Mouse (Mus musculus): ENCODE measurements around the gene Tesk2. TPM values are rescaled to one million over a fixed set of nuclear protein-coding genes. Genes with fewer than 3 reads are reported as not detected.
A peak's percentile ranks its signal among the peaks of the same experiment; 100 is the strongest.

Gene Tesk2
- total RNA-seq, 1 experiment: 15.3 TPM

- peaks cover 37% of the 10 kb centered on the region for H3K36me3 ChIP-seq (ENCODE audit: control insufficient read depth, insufficient read depth, low read length, poor library complexity, severe bottlenecking)
- TF ChIP-seq MAFK (IDR thresholded peaks at IDR 0.05; ENCODE audit: insufficient read depth, low read depth, low read length): no peak
- no peak for TF ChIP-seq CHD2 (IDR thresholded peaks at IDR 0.05; ENCODE audit: low read depth, low read length)
- no peak for TF ChIP-seq ZC3H11A (IDR thresholded peaks at IDR 0.05; ENCODE audit: borderline replicate concordance, low read depth, low read length)
- TF ChIP-seq HCFC1 (IDR thresholded peaks at IDR 0.05; ENCODE audit: borderline replicate concordance, insufficient read depth, low read length): no peak
- no peak for TF ChIP-seq ZNF384 (IDR thresholded peaks at IDR 0.05; ENCODE audit: low read depth, low read length)
- no peaks in the 10 kb centered on the region for H3K9me3 ChIP-seq (ENCODE audit: control insufficient read depth, insufficient read depth, low read depth, low read length)
- H3K27ac ChIP-seq (ENCODE audit: insufficient read depth, low read depth, low read length, poor library complexity, severe bottlenecking): no peak overlapping the region
- no peaks in the 10 kb centered on the region for H3K4me1 ChIP-seq (ENCODE audit: control insufficient read depth in 2 of 2, insufficient read depth in 2 of 2, low read length in 2 of 2, poor library complexity in 1 of 2)
- H3K4me3 ChIP-seq (ENCODE audit: insufficient read depth in 1 of 2, low read depth in 1 of 2, low read length in 2 of 2, poor library complexity in 1 of 2, severe bottlenecking in 1 of 2): no peak overlapping the region
- DNase-seq (ENCODE audit: low read depth, low spot score): no peak
- in situ Hi-C loops (cut with MboI; ENCODE audit: low sequenced_read_pairs in 2 of 2, unreplicated experiment in 2 of 2): no loop called here
- H3K9ac ChIP-seq (ENCODE audit: insufficient read depth, low read depth, low read length, poor library complexity, severe bottlenecking): no peak overlapping the region
These were observed 21.9 kb upstream of the Tesk2 start for GRCm38 (mm10) chr4:116698693-116699342.

- H3K36me3 ChIP-seq (ENCODE audit: control insufficient read depth, insufficient read depth, low read length, poor library complexity, severe bottlenecking): peaks cover 27% of the 10 kb centered on the region
- H3K9me3 ChIP-seq (ENCODE audit: control insufficient read depth, insufficient read depth, low read depth, low read length): no peaks in the 10 kb centered on the region
- H3K4me3 ChIP-seq (ENCODE audit: insufficient read depth in 1 of 2, low read depth in 1 of 2, low read length in 2 of 2, poor library complexity in 1 of 2, severe bottlenecking in 1 of 2): no peak overlapping the region
- DNase-seq (ENCODE audit: low read depth, low spot score): no peak
- in situ Hi-C loops (cut with MboI; ENCODE audit: low sequenced_read_pairs in 2 of 2, unreplicated experiment in 2 of 2): no loop called here
- H3K9ac ChIP-seq (ENCODE audit: insufficient read depth, low read depth, low read length, poor library complexity, severe bottlenecking): no peak overlapping the region
- TF ChIP-seq ZC3H11A (IDR thresholded peaks at IDR 0.05; ENCODE audit: borderline replicate concordance, low read depth, low read length): no peak
- TF ChIP-seq MAFK (IDR thresholded peaks at IDR 0.05; ENCODE audit: insufficient read depth, low read depth, low read length): no peak
- TF ChIP-seq HCFC1 (IDR thresholded peaks at IDR 0.05; ENCODE audit: borderline replicate concordance, insufficient read depth, low read length): no peak
- TF ChIP-seq CHD2 (IDR thresholded peaks at IDR 0.05; ENCODE audit: low read depth, low read length): no peak
- no peak for TF ChIP-seq ZNF384 (IDR thresholded peaks at IDR 0.05; ENCODE audit: low read depth, low read length)
- H3K4me1 ChIP-seq (ENCODE audit: control insufficient read depth in 2 of 2, insufficient read depth in 2 of 2, low read length in 2 of 2, poor library complexity in 1 of 2): no peaks in the 10 kb centered on the region
- no peak overlapping the region for H3K27ac ChIP-seq (ENCODE audit: insufficient read depth, low read depth, low read length, poor library complexity, severe bottlenecking)
These were observed 19.8 kb upstream of the Tesk2 start for GRCm38 (mm10) chr4:116700964-116701363.

GRCm38 (mm10) chr4:116703804-116704203 is 16.9 kb upstream of the Tesk2 start:
- Histone ChIP-seq H3K4me1 (ENCODE audit: control insufficient read depth in 2 of 2, insufficient read depth in 2 of 2, low read length in 2 of 2, poor library complexity in 1 of 2) (no peaks in the 10 kb centered on the region), H3K36me3 (ENCODE audit: control insufficient read depth, insufficient read depth, low read length, poor library complexity, severe bottlenecking) (peaks cover 10% of the 10 kb centered on the region), H3K27ac (ENCODE audit: insufficient read depth, low read depth, low read length, poor library complexity, severe bottlenecking) (no peak overlapping the region), H3K9ac (ENCODE audit: insufficient read depth, low read depth, low read length, poor library complexity, severe bottlenecking) (no peak overlapping the region), H3K9me3 (ENCODE audit: control insufficient read depth, insufficient read depth, low read depth, low read length) (no peaks in the 10 kb centered on the region), H3K4me3 (ENCODE audit: insufficient read depth in 1 of 2, low read depth in 1 of 2, low read length in 2 of 2, poor library complexity in 1 of 2, severe bottlenecking in 1 of 2) (no peak overlapping the region)
- TF ChIP-seq ZNF384 (IDR thresholded peaks at IDR 0.05; ENCODE audit: low read depth, low read length): no peak
- TF ChIP-seq MAFK (IDR thresholded peaks at IDR 0.05; ENCODE audit: insufficient read depth, low read depth, low read length): no peak
- TF ChIP-seq ZC3H11A (IDR thresholded peaks at IDR 0.05; ENCODE audit: borderline replicate concordance, low read depth, low read length): no peak
- TF ChIP-seq CHD2 (IDR thresholded peaks at IDR 0.05; ENCODE audit: low read depth, low read length): no peak
- no peak for TF ChIP-seq HCFC1 (IDR thresholded peaks at IDR 0.05; ENCODE audit: borderline replicate concordance, insufficient read depth, low read length)
- in situ Hi-C loops (cut with MboI; ENCODE audit: low sequenced_read_pairs in 2 of 2, unreplicated experiment in 2 of 2): no loop called here
- peak; percentile 85 for DNase-seq (ENCODE audit: low read depth, low spot score)

GRCm38 (mm10) chr4:116707666-116708065 is 13.1 kb upstream of the Tesk2 start:
- no peak overlapping the region; the same call in 1 of the 2 replicates for H3K27ac ChIP-seq (ENCODE audit: insufficient read depth, low read depth, low read length, poor library complexity, severe bottlenecking)
- in situ Hi-C loops (cut with MboI; ENCODE audit: low sequenced_read_pairs in 2 of 2, unreplicated experiment in 2 of 2): no loop called here

More at GRCm38 (mm10) chr4:116707666-116708065, 13.1 kb upstream of the Tesk2 start:
- Histone ChIP-seq H3K9me3 (ENCODE audit: control insufficient read depth, insufficient read depth, low read depth, low read length) (no peaks in the 10 kb centered on the region), H3K36me3 (ENCODE audit: control insufficient read depth, insufficient read depth, low read length, poor library complexity, severe bottlenecking) (peaks cover 3% of the 10 kb centered on the region), H3K4me3 (ENCODE audit: insufficient read depth in 1 of 2, low read depth in 1 of 2, low read length in 2 of 2, poor library complexity in 1 of 2, severe bottlenecking in 1 of 2) (peak overlapping the region; percentile 75 to 80), H3K9ac (ENCODE audit: insufficient read depth, low read depth, low read length, poor library complexity, severe bottlenecking) (peak overlapping the region; percentile 79; the same call in 1 of the 2 replicates), H3K4me1 (ENCODE audit: control insufficient read depth in 2 of 2, insufficient read depth in 2 of 2, low read length in 2 of 2, poor library complexity in 1 of 2) (no peaks in the 10 kb centered on the region)
- TF ChIP-seq ZNF384 (IDR thresholded peaks at IDR 0.05; ENCODE audit: low read depth, low read length) (no peak), HCFC1 (IDR thresholded peaks at IDR 0.05; ENCODE audit: borderline replicate concordance, insufficient read depth, low read length) (no peak), CHD2 (IDR thresholded peaks at IDR 0.05; ENCODE audit: low read depth, low read length) (no peak), ZC3H11A (IDR thresholded peaks at IDR 0.05; ENCODE audit: borderline replicate concordance, low read depth, low read length) (no peak), MAFK (IDR thresholded peaks at IDR 0.05; ENCODE audit: insufficient read depth, low read depth, low read length) (no peak)
- DNase-seq (ENCODE audit: low read depth, low spot score): no peak
